Mouse (Mus musculus) forebrain, embryonic 15.5 days (tissue): ENCODE measurements around the gene Sv2a. TPM values are rescaled to one million over a fixed set of nuclear protein-coding genes. Genes with fewer than 3 reads are reported as not detected.

Experiments
- ATAC-seq: fragments of 200-750 bp; cut with Nextera tagmentation; replicated peaks from 2 replicates; pipeline ENCODE4 v1.8.0; 2017; ENCODE audit warnings: mild to moderate bottlenecking, moderate TSS enrichment, moderate library complexity
- H3K27ac ChIP-seq: fragments of 300-500 bp; sonication (generic); replicated peaks from 2 replicates; pipeline ENCODE4 v1.5.1; 2015; ENCODE audit warnings: mild to moderate bottlenecking, inconsistent platforms
- H3K27me3 ChIP-seq: fragments of 300-500 bp; sonication (generic); 2 replicates; pipeline ENCODE4 v1.6.1; 2015; ENCODE audit warnings: inconsistent platforms
- H3K36me3 ChIP-seq: fragments of 300-500 bp; sonication (generic); 2 replicates; pipeline ENCODE4 v1.6.1; 2015; ENCODE audit warnings: mild to moderate bottlenecking, inconsistent platforms
- H3K4me1 ChIP-seq: fragments of 300-500 bp; sonication (generic); 2 replicates; pipeline ENCODE4 v1.6.1; 2015; ENCODE audit warnings: inconsistent platforms
- H3K4me2 ChIP-seq: fragments of 300-500 bp; sonication (generic); replicated peaks from 2 replicates; pipeline ENCODE4 v1.6.1; 2015; ENCODE audit warnings: mild to moderate bottlenecking, inconsistent platforms
- H3K4me3 ChIP-seq: fragments of 300-500 bp; sonication (generic); 2 replicates; pipeline ENCODE4 v1.5.1; 2015; ENCODE audit warnings: mild to moderate bottlenecking, inconsistent platforms
- H3K9ac ChIP-seq: fragments of 300-500 bp; sonication (generic); replicated peaks from 2 replicates; pipeline ENCODE4 v1.6.1; 2015; ENCODE audit warnings: mild to moderate bottlenecking, inconsistent platforms
- H3K9me3 ChIP-seq: fragments of 300-500 bp; sonication (generic); 2 replicates; pipeline ENCODE4 v1.6.1; 2016; ENCODE audit warnings: inconsistent platforms
- WGBS: fragments of 180-500 bp; shearing (Covaris S2); methylation state at CpG from one replicate; pipeline ENCODE4 v1.1.7; 2015; ENCODE audit warnings: mixed read lengths; 5-methylcytosine and 5-hydroxymethylcytosine counted together
- polyA plus RNA-seq: library from polyadenylated mRNA; unstranded; fragments of >200 nt; fragmentation: Nextera tagmentation; extraction: Ambion mirVana; gene quantifications from 2 replicates; pipeline ENCODE4 v1.2.1, GENCODE M21; 2015

Gene Sv2a
- 69.1 and 73.3 TPM in 2 replicates for polyA plus RNA-seq

DNA sequence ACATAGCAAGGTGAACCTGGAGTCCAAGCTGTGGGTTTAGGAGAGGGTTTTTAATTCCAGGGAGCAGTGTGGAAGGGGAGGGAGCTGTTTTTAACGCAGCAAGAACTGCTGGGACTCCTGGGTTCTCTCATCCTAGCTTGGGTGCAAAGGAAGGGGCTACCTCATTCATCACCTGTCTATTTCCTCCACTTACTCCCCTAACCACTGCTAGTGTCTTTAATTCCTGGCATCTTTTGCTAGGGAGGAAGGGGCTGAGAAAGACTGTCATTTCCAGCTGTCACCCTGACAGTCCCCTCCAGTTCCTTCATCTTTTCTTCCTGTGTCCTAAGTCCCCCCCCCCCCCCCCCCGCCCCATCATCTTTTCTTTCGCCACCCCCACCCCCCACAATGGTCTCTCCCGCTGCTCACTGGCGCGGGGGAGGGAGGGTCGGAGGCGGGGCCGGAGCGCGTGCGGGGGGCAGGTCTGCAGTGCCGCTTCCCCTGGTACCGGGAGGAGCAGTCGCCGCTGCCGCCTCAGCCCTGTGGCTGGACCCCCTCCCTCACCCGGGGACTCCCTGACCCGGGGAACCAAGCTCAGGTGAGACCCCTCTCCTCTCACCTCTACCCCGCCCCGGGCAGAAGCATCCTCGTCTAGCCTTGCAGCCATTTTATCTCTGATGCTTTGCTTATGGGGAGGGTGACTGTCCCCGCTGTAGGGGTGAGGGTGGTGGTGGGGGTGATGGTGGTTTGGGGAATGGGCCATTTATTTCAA lies at the start of gene Sv2a:
Gene Sv2a, plus strand, starts transcription at position 425 of the 751 bp plus-strand sequence.
- Histone ChIP-seq H3K36me3 (peaks cover 28% of the 10 kb centered on the region), H3K9ac (peak within 1 kb of the TSS; percentile 73), H3K27ac (peak within 1 kb of the TSS; percentile 70), H3K27me3 (no peaks in the 10 kb centered on the region), H3K4me3 (peak within 1 kb of the TSS; percentile 60), H3K9me3 (no peaks in the 10 kb centered on the region), H3K4me2 (peak within 1 kb of the TSS; percentile 67), H3K4me1 (peaks cover 25% of the 10 kb centered on the region)
- peak; percentile 62 for ATAC-seq
- WGBS, result under 1% methylated on average over 11 of the region's 23 CpGs

GRCm38 (mm10) chr3:96132478-96132877 lies 48.5 kb upstream of the Sv2a start:
- Histone ChIP-seq H3K27ac (no peak overlapping the region), H3K4me2 (no peak overlapping the region), H3K36me3 (no peaks in the 10 kb centered on the region; the same call in 1 of the 2 replicates), H3K27me3 (no peaks in the 10 kb centered on the region), H3K9ac (no peak overlapping the region), H3K4me3 (no peak overlapping the region), H3K9me3 (no peaks in the 10 kb centered on the region), H3K4me1 (no peaks in the 10 kb centered on the region)
- WGBS, result 75% methylated on average over 3 of the region's 3 CpGs
- no peak for ATAC-seq

- no peak overlapping the region for H3K4me3 ChIP-seq
- no peak for ATAC-seq
- no peaks in the 10 kb centered on the region for H3K27me3 ChIP-seq
- H3K9me3 ChIP-seq, result no peaks in the 10 kb centered on the region
- H3K9ac ChIP-seq, result no peak overlapping the region
- no peaks in the 10 kb centered on the region for H3K4me1 ChIP-seq
- H3K4me2 ChIP-seq, result no peak overlapping the region
- WGBS, result 78% methylated on average over 11 of the region's 11 CpGs
- no peak overlapping the region for H3K27ac ChIP-seq
- H3K36me3 ChIP-seq, result no peaks in the 10 kb centered on the region; the same call in 1 of the 2 replicates
Measured at GRCm38 (mm10) chr3:96133327-96133905, 47.5 kb upstream of the Sv2a start.

DNA sequence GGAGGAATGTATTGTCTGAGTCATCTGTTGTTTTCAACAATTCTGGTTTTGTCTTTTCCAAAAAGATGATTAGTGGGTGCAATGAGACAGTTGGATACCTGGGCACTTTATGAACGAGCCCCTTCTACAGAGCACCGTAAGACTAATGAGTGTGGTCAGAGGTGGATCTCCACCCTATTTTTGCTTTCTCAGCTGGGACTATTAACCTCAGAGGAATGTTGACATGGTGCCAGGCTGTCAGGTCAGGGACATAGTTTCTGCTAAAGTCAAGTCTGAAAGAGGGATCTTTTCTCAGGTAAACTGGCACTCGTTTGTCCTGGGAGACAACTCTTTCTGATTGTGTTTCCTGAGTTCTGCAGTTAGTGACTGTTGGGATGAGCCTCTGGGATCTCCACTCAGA lies 45.9 kb upstream of the Sv2a start:
- no peak overlapping the region for H3K9ac ChIP-seq
- WGBS, result 79% methylated on average over 3 of the region's 3 CpGs
- no peaks in the 10 kb centered on the region; the same call in 1 of the 2 replicates for H3K36me3 ChIP-seq
- H3K27me3 ChIP-seq, result no peaks in the 10 kb centered on the region
- ATAC-seq, result no peak
- H3K4me2 ChIP-seq, result no peak overlapping the region
- H3K4me1 ChIP-seq, result no peaks in the 10 kb centered on the region
- no peak overlapping the region for H3K4me3 ChIP-seq
- H3K27ac ChIP-seq, result no peak overlapping the region
- H3K9me3 ChIP-seq, result no peaks in the 10 kb centered on the region

DNA sequence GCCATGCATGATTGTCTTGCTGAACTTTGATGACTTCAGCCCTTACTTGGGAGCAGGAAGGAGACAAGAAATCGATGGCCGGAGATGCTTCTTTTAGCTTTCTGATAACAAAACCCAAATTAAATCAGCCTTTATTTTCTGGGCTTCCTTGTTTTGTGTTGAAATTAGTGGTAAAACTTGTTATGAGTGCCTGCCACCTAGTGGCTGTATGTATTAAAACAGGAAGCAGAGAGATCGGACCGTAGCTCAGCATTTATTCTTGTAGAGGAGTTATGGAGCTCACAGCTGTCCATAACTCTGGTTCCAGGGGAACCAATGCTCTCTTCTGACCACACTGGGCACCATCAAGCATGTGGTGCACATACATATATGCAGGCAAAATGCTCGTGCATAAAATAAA lies 33.0 kb upstream of the Sv2a start:
- no peaks in the 10 kb centered on the region for H3K27me3 ChIP-seq
- H3K4me3 ChIP-seq, result no peak overlapping the region
- WGBS, result 13% methylated on average over 5 of the region's 5 CpGs
- no peak overlapping the region for H3K9ac ChIP-seq
- peaks cover 27% of the 10 kb centered on the region for H3K36me3 ChIP-seq
- 0 out of 2 replicates have a peak overlapping the region, but pooled peaks have one; percentile 49 for H3K27ac ChIP-seq
- peak; percentile 58; the same call in 1 of the 2 replicates for ATAC-seq
- H3K4me1 ChIP-seq, result no peaks in the 10 kb centered on the region
- H3K9me3 ChIP-seq, result no peaks in the 10 kb centered on the region
- H3K4me2 ChIP-seq, result no peak overlapping the region

DNA sequence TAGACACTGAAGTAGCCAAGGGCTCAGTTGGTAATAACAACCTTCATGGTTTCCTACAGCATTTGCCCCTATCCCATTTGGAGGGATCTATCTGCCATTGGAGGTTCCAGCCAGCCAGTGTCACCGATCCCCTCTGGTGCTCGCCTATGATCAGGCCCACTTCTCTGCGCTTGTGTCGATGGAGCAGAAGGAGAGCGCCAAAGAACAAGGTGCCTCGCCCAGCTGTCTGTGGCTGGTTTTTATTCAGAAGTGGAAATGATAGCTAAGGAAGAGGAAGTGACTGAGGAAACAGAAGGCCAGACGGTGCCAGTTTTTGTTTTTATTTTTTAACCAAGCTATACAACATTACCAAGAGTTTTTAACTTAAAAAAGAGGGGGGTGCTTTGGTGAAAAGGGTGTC lies 29.1 kb upstream of the Sv2a start:
- H3K27ac ChIP-seq, result no peak overlapping the region
- no peak overlapping the region for H3K4me3 ChIP-seq
- ATAC-seq, result no peak
- no peaks in the 10 kb centered on the region for H3K4me1 ChIP-seq
- no peak overlapping the region for H3K4me2 ChIP-seq
- WGBS, result 89% methylated on average over 7 of the region's 7 CpGs
- H3K27me3 ChIP-seq, result no peaks in the 10 kb centered on the region
- no peaks in the 10 kb centered on the region for H3K9me3 ChIP-seq
- no peak overlapping the region for H3K9ac ChIP-seq
- H3K36me3 ChIP-seq, result peaks cover 35% of the 10 kb centered on the region

DNA sequence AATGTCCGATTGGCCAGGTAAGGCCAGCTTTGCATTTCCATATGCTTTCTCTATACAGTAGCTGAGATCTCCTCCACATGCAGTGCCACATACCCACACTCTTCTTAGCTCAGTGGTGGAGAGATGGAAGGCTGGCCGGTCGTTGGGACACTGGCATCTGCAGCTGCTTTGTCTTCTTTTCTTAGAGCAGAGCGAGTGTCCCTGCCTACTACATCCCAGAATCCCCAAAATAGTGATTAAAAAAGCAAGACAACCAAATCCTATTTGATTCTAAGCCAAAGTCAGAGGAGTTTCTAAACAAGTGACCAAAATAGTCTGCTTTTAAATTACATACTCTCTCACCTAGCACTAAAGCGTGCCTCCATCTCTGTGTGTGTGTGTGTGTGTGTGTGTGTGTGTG lies 28.3 kb upstream of the Sv2a start:
- no peak overlapping the region for H3K4me3 ChIP-seq
- H3K4me1 ChIP-seq, result no peaks in the 10 kb centered on the region
- H3K27ac ChIP-seq, result no peak overlapping the region
- H3K36me3 ChIP-seq, result peaks cover 35% of the 10 kb centered on the region
- H3K4me2 ChIP-seq, result no peak overlapping the region
- no peak for ATAC-seq
- H3K9ac ChIP-seq, result no peak overlapping the region
- no peaks in the 10 kb centered on the region for H3K9me3 ChIP-seq
- 94% methylated on average over 5 of the region's 5 CpGs for WGBS
- H3K27me3 ChIP-seq, result no peaks in the 10 kb centered on the region

GRCm38 (mm10) chr3:96155501-96155900 lies 25.4 kb upstream of the Sv2a start:
- H3K4me2 ChIP-seq, result no peak overlapping the region
- ATAC-seq, result no peak
- 83% methylated on average over 8 of the region's 8 CpGs for WGBS
- H3K4me3 ChIP-seq, result no peak overlapping the region
- no peak overlapping the region for H3K9ac ChIP-seq
- peaks cover 35% of the 10 kb centered on the region for H3K36me3 ChIP-seq
- H3K9me3 ChIP-seq, result no peaks in the 10 kb centered on the region
- no peaks in the 10 kb centered on the region for H3K27me3 ChIP-seq
- H3K27ac ChIP-seq, result no peak overlapping the region
- peaks cover 3% of the 10 kb centered on the region for H3K4me1 ChIP-seq

DNA sequence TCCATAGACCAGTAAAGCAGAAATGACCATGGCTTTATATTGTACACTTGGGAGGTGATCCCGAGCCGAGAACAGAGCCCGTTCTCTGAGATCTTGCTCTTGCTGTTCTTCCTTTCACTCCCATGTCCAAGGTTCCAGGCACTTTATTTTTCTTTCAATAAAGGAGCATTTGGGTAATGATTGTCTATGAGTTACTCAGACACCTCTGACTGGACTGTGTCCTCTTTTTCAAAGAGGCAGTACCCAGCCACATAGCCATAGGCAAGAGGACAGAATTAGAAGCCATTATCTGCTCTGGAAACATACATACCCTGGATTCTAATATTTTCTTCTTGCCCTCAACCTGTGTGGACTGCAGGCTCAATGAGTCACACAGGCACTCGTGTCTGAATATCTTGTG lies 21.1 kb upstream of the Sv2a start:
- ATAC-seq, result no peak
- Histone ChIP-seq H3K9me3 (no peaks in the 10 kb centered on the region), H3K4me2 (no peak overlapping the region), H3K4me3 (no peak overlapping the region), H3K27me3 (no peaks in the 10 kb centered on the region), H3K27ac (no peak overlapping the region), H3K9ac (no peak overlapping the region), H3K36me3 (peaks cover 6% of the 10 kb centered on the region; the same call in 1 of the 2 replicates), H3K4me1 (peaks cover 20% of the 10 kb centered on the region)
- WGBS, result 80% methylated on average over 4 of the region's 4 CpGs

- 57% methylated on average over 4 of the region's 4 CpGs for WGBS
- peaks cover 20% of the 10 kb centered on the region for H3K4me1 ChIP-seq
- H3K4me2 ChIP-seq, result peak overlapping the region; percentile 95; the same call in 1 of the 2 replicates
- H3K4me3 ChIP-seq, result no peak overlapping the region
- no peak overlapping the region for H3K9ac ChIP-seq
- no peak for ATAC-seq
- no peak overlapping the region for H3K27ac ChIP-seq
- H3K36me3 ChIP-seq, result peaks cover 3% of the 10 kb centered on the region; the same call in 1 of the 2 replicates
- H3K27me3 ChIP-seq, result no peaks in the 10 kb centered on the region
- no peaks in the 10 kb centered on the region for H3K9me3 ChIP-seq
Measured at GRCm38 (mm10) chr3:96160222-96160802, 20.6 kb upstream of the Sv2a start.

DNA sequence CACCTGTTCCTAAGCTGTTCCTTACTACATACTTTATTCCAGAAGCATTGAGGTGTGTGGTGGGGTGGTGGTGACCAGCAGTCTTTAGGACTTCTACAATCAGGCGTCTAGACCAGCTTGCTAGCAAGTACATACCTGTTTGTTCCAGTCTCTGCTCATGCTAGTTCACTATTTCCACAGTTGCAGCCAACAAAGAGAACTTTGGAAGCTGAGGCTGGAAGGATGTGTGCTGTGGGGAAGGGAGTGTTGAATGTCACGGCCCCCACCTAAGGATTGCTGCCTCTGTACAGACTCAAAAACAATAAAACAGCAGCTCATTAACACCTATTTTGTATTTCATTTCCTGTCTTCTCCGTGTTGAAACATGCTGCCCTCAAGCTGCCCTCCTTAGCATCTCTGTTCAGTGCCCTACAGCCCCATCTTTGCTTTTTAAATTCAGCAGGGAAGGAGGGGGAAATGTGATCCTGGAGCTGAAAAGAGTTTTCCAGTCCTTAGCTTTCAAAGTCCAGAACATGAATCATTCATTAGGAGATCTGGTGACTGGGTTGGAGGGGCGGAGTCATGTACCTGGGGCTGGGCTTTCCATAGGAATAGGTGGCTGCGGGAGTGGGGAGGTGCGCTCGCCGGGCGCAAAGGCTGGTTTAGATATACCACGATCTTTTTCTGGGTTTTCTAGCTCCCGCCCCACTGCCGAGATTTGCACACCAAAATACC lies 20.0 kb upstream of the Sv2a start:
- H3K9ac ChIP-seq, result peak overlapping the region; percentile 55
- no peaks in the 10 kb centered on the region for H3K9me3 ChIP-seq
- no peaks in the 10 kb centered on the region for H3K27me3 ChIP-seq
- peak overlapping the region; percentile 95 for H3K4me2 ChIP-seq
- under 1% methylated on average over 12 of the region's 12 CpGs for WGBS
- H3K36me3 ChIP-seq, result no peaks in the 10 kb centered on the region
- peaks cover 20% of the 10 kb centered on the region for H3K4me1 ChIP-seq
- H3K4me3 ChIP-seq, result peak overlapping the region; percentile 44
- H3K27ac ChIP-seq, result peak overlapping the region; percentile 51
- peak; percentile 78 for ATAC-seq
